Mouse (Mus musculus): ENCODE data around the gene Grm8. TPM values are rescaled to one million over a fixed set of nuclear protein-coding genes. Genes with fewer than 3 reads are reported as not detected.

Gene Grm8
- total RNA-seq, 1 experiment from 2014 or later = not detected

DNA sequence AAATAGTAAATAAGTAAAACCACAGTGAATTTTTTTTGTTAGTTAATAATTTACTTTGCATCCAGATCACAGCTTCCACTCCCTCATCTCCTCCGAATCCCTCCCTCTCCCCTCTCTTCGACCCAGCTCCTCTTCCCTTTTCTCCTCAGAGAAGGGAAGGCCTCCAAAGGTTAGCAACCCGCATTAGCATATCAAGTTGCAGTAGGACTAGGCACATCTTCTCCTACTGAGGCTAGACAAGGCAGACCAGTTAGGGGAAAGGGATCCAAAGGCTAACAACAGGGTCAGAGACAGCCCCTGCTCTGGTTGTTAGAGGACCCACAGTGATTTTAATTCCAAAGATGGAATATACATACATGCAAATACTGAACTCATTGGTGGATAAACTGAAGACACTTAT is 60.5 kb downstream of the Grm8 start:
- no peak for ATAC-seq (replicated peaks; ENCODE audit: insufficient number of reproducible peaks, low FRiP score, low TSS enrichment, poor library complexity, severe bottlenecking)

DNA sequence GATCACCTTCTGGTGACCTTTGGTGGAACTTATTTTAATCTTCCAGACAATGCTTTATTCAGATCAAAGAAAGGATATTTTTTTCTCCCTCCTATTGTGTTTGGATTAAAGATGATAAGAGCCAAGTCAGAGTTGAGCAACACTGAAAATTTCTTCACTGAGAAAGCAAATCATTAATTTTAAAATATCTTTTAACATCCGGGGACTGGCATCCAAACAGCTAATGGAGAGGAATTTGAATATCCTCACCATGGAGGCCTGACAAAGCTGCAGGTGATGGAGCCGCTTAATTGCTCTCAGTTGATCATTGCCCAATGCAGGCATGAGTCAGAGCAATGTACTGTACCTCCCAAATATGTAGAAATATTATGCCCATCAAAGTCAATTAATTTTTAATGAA is 83.0 kb downstream of the Grm8 start:
- ATAC-seq (replicated peaks; ENCODE audit: insufficient number of reproducible peaks, low FRiP score, low TSS enrichment, poor library complexity, severe bottlenecking) = no peak

DNA sequence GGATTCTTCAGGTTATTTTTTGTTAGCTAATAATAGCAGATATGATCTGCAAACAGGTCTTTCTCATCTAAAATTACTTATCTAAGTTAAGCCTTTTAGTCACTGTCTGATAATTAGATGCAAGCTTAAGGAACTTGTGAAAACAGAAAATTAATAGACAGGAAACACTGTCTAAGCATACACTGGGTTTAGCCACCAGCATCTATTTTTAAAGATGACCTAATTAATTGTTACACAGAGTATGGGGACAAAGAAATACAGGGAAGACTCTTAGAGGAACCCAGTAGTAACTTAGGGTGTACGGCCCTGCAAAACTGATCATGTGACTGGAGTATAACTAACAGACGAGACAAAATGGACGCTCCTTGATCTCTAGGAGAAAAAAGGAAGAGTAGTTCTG is 92.6 kb downstream of the Grm8 start:
- ATAC-seq (replicated peaks; ENCODE audit: insufficient number of reproducible peaks, low FRiP score, low TSS enrichment, poor library complexity, severe bottlenecking) = no peak

DNA sequence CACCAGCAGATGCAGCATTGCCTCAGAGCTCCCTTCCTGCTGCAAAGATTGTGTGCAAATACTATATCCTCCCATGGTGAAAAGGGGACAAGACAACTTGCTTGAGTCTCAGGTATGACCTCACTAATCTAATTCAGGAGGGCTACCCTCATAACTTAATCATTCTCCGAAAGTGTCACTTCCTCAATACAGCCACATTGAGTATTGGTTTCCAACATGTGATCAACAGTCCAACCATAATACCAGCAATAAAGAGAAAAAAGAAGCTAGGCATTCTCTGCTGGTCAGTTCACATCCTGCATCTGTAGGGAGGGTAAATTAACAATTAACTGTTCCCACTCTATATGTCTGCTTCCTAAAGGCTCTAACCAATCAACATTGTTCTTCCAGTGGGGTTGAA is 94.2 kb downstream of the Grm8 start:
- ATAC-seq (replicated peaks; ENCODE audit: insufficient number of reproducible peaks, low FRiP score, low TSS enrichment, poor library complexity, severe bottlenecking) = no peak

DNA sequence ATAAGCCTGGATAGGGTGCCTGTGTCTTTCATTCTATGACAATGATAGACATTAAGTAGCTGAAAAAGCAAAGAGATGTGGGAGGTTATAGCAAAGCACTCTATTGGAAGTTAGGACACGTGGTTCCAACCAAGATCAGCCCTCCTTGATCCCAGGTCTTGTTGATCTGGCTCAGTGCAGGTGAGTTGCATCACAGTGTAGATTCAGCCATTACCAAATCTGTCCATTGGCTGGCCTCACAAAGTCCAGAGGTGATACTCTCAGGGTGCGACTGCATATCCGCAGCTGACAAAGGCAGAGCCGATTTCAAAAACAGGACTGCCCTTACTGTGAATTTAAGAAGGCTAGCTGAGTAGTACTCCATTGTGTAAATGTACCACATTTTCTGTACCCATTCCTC is 103.0 kb downstream of the Grm8 start:
- ATAC-seq (replicated peaks; ENCODE audit: insufficient number of reproducible peaks, low FRiP score, low TSS enrichment, poor library complexity, severe bottlenecking) = no peak

DNA sequence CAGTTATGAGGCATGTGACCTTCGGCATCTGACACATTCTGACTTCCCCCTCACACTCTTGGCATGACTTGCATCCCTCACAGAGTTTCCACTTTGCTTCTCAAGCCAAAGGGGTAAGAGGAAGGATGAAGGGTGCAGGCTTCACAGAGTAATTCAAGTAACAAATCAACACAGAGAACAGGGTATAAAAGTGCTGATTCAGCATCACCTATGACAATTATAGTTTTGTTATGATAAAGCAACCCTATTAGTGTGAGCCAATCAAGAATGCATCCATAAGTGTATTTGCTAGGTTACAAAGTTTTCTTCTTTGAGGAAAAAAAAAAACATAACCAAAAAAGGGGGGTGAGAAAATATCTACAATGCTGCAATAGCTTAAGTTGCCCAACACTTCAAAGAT is 117.3 kb downstream of the Grm8 start:
- ATAC-seq (replicated peaks; ENCODE audit: insufficient number of reproducible peaks, low FRiP score, low TSS enrichment, poor library complexity, severe bottlenecking) = no peak

DNA sequence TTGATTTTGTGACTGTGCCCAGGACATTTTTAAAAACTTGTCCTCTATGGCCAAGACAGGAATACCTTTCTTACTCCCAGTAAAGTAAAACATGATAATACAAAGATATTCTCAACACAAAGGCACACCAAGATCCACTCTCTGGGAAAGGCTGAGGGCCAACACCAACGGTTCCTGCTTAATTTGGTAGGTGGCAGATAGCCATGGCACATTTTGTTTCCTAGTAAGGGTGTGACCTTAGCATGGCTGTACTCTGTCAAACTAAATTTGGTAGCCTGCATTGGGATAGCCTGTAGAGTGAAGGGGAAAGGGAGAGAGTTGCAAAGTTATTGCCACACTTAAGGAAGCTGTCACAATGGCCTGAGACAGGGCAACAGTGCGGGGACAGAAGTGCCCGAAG is 128.0 kb downstream of the Grm8 start:
- no peak for ATAC-seq (replicated peaks; ENCODE audit: insufficient number of reproducible peaks, low FRiP score, low TSS enrichment, poor library complexity, severe bottlenecking)

DNA sequence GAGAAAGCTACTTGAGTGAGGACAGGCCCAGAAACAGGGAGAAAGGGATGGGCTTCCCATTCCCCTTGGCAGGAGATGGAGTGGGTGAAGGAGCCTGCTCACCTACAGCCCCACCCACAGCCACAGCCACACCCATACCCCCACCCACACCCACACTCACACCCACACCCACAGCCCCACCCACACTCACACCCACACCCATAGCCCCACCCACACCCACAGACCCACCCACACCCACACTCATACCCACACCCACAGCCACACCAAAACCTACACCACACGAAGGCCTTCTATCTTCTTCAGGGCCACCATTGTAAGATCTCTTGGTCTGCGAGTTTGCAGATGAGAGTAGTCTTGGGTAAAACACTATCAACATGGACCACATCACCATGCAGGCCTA is 137.7 kb downstream of the Grm8 start:
- no peak for ATAC-seq (replicated peaks; ENCODE audit: insufficient number of reproducible peaks, low FRiP score, low TSS enrichment, poor library complexity, severe bottlenecking)

DNA sequence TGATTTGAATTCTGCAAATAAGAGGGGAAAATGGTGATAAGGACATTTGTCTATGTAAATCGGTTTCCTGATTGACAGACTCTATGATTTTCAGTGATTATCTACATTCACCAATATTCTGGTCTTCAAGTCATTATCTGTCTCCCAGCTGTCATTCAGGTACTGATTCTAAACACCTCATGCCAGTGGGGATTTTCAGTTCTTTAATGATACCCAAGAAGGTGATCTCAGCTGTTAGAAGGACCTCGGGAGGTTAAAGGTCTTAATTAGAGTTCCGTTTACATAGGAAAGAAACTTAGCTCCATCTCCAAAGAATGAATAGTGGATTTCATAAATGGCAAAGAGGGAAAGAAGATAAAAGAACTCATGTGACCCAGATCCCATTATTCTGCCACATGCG is 143.7 kb downstream of the Grm8 start:
- ATAC-seq (replicated peaks; ENCODE audit: insufficient number of reproducible peaks, low FRiP score, low TSS enrichment, poor library complexity, severe bottlenecking) = no peak

DNA sequence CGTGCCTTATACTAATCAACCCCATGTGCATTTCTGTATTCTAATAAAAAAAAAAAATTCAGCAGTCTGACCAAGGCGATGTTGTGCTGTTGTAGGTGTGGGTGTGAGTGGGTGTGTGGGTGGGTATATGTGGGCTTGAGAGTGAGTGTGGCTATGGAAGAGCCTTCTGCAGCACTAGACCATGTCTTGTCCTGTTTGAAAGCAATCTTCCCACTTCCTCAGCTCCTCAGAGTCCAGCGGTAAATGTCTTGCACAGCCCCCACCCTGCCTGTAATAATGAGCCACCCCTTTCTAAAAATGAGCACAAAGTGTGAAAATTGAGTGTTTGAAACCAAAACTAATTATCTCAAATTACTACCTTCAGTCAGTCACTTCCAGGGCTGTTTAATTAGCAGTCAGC is 152.4 kb downstream of the Grm8 start:
- ATAC-seq (replicated peaks; ENCODE audit: insufficient number of reproducible peaks, low FRiP score, low TSS enrichment, poor library complexity, severe bottlenecking) = no peak

DNA sequence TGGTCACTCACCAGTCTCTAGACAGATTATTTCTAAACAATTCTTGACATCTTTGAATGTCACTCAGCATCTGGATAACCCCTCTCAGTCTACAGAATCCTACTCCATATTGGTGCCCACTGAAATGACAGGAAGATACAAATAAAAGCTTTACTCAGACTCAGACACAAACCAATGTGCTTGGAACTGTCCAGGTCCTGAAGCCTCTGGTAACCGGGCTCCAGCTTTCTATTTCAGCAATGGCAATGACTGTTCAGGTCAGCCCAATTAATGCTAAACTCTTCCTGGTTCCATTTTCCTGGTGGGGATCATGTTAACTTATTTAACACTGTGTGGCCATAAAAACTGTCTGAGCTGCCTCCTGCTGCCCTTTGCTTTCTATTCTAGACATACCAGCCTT is 153.0 kb downstream of the Grm8 start:
- no peak for ATAC-seq (replicated peaks; ENCODE audit: insufficient number of reproducible peaks, low FRiP score, low TSS enrichment, poor library complexity, severe bottlenecking)

DNA sequence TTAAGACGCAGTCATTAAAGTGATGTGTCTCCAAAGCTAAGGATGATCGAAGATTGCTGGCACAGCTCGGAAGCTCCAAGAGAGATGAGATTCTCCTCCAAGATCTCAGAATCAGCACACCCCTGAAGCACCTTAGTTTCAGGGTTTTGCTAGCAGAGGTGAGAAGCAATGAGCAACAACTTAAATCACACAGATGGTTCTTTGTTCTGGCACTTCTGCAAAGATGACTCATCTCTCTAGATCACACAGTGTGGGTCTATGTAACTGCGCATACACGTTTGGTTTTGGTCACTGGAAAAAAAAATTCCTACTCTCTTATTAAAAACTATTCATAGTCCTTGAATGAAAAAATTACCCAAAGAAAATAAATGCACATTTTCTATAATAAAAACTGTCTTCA is 157.6 kb downstream of the Grm8 start:
- ATAC-seq (replicated peaks; ENCODE audit: insufficient number of reproducible peaks, low FRiP score, low TSS enrichment, poor library complexity, severe bottlenecking) = no peak

DNA sequence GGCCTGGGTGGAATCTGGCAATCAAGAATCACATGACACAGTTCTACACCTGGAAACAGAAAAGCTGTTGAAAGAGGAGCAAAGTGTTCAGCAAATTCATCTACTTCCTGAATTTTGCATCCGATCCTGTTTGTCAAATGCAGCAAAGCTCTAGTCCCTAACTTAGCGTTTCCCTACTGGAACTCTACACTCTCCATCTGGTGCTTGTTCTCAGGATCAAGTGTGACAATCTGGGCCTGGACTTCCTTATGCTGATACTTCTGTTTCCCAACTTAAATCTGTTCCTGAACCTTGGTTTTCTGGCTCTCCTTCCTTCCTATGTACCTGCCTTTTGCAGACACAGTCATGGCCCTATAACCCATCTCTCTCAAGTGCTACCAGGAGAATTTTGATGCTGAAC is 166.1 kb downstream of the Grm8 start:
- no peak for ATAC-seq (replicated peaks; ENCODE audit: insufficient number of reproducible peaks, low FRiP score, low TSS enrichment, poor library complexity, severe bottlenecking)

DNA sequence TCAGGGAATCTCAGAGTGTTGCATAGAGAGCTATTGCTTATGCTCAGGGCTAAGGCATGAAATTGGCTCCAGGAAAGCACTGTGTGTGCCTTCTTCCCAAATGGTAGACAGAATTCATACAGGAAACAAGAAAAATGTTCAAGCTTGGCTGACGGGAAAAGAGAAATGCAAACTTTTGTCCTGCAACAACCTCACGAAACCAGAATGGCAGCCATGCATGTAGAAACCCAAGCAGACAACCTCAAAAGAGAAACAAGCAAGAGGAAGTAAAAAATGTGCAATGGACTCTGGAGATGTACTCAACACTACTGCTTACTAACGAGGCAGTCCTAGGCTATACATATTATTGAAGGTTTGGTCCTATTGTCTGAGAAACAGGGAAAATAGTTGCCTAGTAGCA is 167.9 kb downstream of the Grm8 start:
- no peak for ATAC-seq (replicated peaks; ENCODE audit: insufficient number of reproducible peaks, low FRiP score, low TSS enrichment, poor library complexity, severe bottlenecking)

DNA sequence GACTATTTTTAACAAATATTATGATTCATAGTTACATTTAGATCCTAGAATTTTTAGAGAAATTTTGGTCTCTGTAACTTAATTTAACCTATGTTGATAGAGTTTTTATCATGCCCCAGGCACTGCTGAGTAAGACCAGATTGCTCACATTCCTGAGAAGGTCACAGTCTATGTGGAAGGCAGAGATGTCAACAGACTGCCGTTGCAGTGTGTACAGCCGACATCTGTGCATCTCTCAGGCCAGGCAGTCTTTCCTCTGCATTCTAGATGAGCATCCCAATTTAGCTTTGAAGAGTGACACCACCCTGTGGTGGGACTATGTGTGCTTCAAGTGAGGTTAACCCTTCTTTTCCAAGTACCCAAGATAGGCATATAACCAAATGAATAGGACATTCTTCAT is 169.7 kb downstream of the Grm8 start:
- no peak for ATAC-seq (replicated peaks; ENCODE audit: insufficient number of reproducible peaks, low FRiP score, low TSS enrichment, poor library complexity, severe bottlenecking)

DNA sequence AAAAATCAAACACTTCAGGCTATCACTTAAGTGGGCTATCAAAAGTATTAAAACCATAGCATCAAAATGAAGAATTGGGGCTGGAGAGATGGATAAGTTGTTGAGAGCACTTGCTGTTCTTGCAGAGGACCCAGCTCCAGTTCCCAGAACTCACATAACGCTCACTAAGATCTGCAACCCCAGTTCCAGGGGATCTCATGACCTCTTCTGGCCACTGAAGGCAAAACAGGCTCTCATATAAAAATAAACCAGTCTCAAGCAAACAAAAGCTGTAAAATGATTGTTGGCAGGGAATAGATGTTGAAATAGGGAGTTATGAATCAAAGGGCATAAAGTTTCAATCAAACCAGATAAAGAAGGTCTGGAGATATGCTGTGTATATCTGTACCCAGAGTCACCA is 171.1 kb downstream of the Grm8 start:
- no peak for ATAC-seq (replicated peaks; ENCODE audit: insufficient number of reproducible peaks, low FRiP score, low TSS enrichment, poor library complexity, severe bottlenecking)

DNA sequence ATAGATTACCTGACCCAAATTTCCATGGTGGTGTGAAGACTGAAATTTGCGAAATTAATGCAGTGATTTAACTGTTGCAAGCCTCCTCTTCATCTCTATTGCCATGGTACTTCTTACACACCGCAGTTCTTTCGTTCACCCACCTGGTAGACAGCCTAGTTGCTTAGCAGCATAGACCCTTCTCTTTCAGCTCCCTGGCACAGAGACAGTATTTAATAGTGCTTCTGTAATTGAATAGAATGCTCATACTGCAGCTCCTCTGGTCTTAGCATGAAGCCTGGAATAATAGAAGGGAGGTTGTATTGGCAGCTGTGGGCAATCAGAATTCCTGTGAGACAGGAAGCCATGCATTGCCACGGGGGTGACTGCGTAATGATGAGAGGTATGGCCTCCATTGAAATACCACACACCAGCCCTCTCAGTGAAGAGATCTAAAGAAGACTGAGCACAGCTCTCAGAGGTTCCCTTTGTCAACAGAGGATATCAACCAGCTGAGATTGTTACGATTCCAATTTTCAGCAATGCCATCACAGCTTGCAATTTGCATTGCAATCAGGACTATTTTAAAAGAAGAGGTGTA is 178.6 kb downstream of the Grm8 start:
- no peak for ATAC-seq (replicated peaks; ENCODE audit: insufficient number of reproducible peaks, low FRiP score, low TSS enrichment, poor library complexity, severe bottlenecking)

DNA sequence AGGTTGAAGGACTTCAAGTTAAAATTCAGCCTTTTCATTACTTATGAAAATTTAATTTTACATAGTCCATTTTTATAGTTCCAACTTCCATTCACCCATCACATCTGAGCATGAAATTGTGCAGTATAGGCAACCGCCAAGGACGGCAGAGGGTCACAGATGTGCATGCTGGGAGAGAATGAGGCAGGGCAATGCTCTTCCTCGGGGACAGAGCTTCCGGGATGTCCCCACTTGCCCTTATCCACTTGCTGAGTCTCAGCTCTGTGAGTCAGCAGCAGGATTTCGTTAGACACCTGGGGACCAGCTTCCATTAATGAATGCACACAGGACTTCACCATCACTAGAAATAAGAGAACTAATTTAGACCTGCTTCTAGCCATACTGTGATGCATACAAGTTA is 183.5 kb downstream of the Grm8 start:
- ATAC-seq (replicated peaks; ENCODE audit: insufficient number of reproducible peaks, low FRiP score, low TSS enrichment, poor library complexity, severe bottlenecking) = no peak

DNA sequence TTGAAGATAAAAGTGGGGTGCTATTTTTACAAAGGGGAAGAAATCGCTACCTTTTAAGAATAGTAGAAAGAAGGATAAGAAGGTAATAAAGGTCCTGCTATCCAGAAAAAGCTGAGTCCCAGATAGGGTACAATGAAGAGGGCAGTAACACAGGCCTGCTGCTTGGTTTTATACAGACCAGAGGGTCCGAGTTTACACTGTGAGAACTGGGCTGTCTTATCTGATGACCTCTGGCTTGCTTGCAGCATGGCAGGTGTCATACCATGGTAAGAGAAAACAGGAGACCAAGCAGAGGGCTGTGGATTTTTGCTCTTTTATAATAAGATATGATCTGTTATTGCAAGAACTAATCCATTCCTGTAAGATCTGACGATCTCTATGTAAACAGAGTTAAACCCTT is 206.9 kb downstream of the Grm8 start:
- ATAC-seq (replicated peaks; ENCODE audit: insufficient number of reproducible peaks, low FRiP score, low TSS enrichment, poor library complexity, severe bottlenecking) = no peak

DNA sequence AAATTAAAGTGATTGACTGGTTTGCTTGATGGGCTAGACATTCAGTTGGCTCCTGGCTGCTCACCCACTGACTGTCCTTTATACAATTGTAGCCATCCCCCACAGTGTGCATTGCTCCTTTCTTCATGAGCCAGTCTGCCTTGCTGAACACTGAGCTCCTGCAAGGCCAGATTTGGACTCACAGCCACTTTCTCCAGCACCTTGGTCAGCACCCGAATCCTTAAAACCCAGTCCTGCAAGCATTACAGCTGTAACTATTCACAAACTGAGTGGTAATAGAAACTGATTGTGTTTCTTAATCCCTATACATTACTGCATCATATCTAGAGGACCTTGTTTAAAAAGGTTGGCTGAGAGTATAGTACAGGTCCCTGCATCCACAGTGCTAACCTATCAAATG is 221.7 kb downstream of the Grm8 start:
- ATAC-seq (replicated peaks; ENCODE audit: insufficient number of reproducible peaks, low FRiP score, low TSS enrichment, poor library complexity, severe bottlenecking) = no peak

DNA sequence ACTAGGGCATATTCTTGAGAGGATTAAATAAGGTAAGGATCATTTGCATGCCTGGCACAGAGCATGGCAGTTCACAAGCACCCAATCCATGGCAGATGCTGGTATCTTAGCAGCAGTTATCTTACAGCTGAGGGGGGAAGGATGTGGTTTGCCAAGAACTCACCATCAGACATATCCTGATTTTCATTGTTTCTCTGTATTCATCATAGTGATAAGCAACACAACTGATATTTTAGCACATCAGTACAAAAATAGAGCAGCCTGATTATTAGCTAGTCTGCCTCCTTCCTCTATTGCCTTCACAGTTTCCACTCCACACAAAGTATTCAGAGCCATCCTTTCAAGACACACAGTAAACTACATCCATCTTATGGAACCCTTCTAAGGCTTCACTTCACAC is 230.6 kb downstream of the Grm8 start:
- ATAC-seq (replicated peaks; ENCODE audit: insufficient number of reproducible peaks, low FRiP score, low TSS enrichment, poor library complexity, severe bottlenecking) = no peak

Measured in monocyte, adult 5-6 weeks (primary cell).